Mouse (Mus musculus): ENCODE data around the gene Dad1.

DNA sequence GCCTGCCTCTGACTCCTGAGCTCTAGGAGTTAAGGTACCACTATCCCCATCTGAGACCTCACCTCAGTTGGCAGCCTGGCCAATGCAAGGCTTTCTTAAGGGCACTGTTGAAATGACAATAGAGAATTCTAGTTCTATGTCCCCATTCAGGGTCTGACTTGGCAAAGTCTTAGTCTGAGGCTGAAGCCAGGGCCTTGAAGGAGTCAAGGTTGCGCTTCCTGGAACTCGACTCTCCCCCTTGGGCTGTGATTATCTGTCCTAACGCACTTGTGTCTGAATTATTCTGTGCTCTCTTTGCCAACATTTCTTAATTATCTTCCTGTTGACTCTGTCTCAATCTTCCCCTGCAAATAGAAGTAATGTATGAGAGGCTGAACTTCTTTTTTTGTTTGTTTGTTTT, 46.8 kb upstream of the Dad1 start:
- TF ChIP-seq GATA2 (IDR thresholded peaks at IDR 0.05; ENCODE audit: borderline replicate concordance, low read depth, low read length) (no peak), CTCF (IDR thresholded peaks at IDR 0.05; ENCODE audit: low read depth, low read length) (no peak)

Measured in G1E (cell line).